Comparison of ENCODE assay signal across 15 mouse cellular contexts in genomic region chr5:34395850-34396540, GRCm38 (mm10).
"Had no signal": no experiment of that assay in that cellular context is flagged by ENCODE, and none has a peak within 500 bp of the region (broad histone marks: within the 10 kb centered on the region; RNA-seq: fewer than 3 reads in every experiment).

No protein-coding gene starts in this region.

- ATAC-seq: liver, embryonic 12.5 days had no signal

- DNase-seq: kidney, adult 18-20 months; kidney, adult 9 months; kidney, postnatal 14 days; kidney, postnatal 4 days; liver; lung, adult 18-20 months; lung, postnatal 10 days; lung, postnatal 36 days; midbrain, embryonic 14.5 days; retina, postnatal 1 day; right cerebral cortex, postnatal 25 days; spleen, adult 18-20 months; thymus, adult 18-20 months; thymus, postnatal 36 days had no signal
